In genomic region chr1:165667380-165667779, GRCm38 (mm10) we compare ENCODE assay signal across 14 mouse cellular contexts. TPM values are rescaled to one million over a fixed set of nuclear protein-coding genes. Genes with fewer than 3 reads are reported as not detected.
DNase-seq lines count a peak whose midpoint lies in the region; ATAC-seq and TF ChIP-seq lines count a peak whose summit lies in the region.
"Had no signal": no experiment of that assay in that cellular context is flagged by ENCODE, and none has a peak within 500 bp of the region (broad histone marks: within the 10 kb centered on the region; RNA-seq: fewer than 3 reads in every experiment).

No protein-coding gene starts in this region.

- TF ChIP-seq CTCF in spleen, adult 2 months (IDR thresholded peaks at IDR 0.05; ENCODE audit: extremely low read depth, insufficient read depth, insufficient read length, insufficient replicate concordance), result no peak
- no peak for TF ChIP-seq CTCF in hindbrain, postnatal 0 days (IDR thresholded peaks at IDR 0.05; ENCODE audit: low read depth)

- 0 out of 2 replicates have a peak overlapping the region, but pooled peaks have one; percentile 3 for H3K27ac ChIP-seq in spleen, adult 2 months (ENCODE audit: insufficient read depth, low read length)
- H3K27ac ChIP-seq in heart, embryonic 14.5 days (replicated peaks in 1 of 2; ENCODE audit: control insufficient read depth in 1 of 2, insufficient read depth in 1 of 2, low read depth in 2 of 2, low read length in 2 of 2), result peak overlapping the region; percentile 79 to 95
- H3K27ac ChIP-seq in forebrain, embryonic 16.5 days (ENCODE audit: low read length), result no peak overlapping the region
- no peak overlapping the region for H3K27ac ChIP-seq in hindbrain, postnatal 0 days
- H3K27ac ChIP-seq in forebrain, embryonic 14.5 days (ENCODE audit: low read depth, low read length), result no peak overlapping the region
- H3K27ac ChIP-seq: hindbrain, embryonic 12.5 days had no signal

- H3K9me3 ChIP-seq in heart, embryonic 14.5 days (ENCODE audit: control insufficient read depth, low read length), result no peaks in the 10 kb centered on the region
- no peaks in the 10 kb centered on the region for H3K9me3 ChIP-seq in forebrain, embryonic 16.5 days (ENCODE audit: control insufficient read depth, low read length)
- H3K9me3 ChIP-seq in hindbrain, postnatal 0 days (ENCODE audit: low read length), result no peaks in the 10 kb centered on the region
- H3K9me3 ChIP-seq in forebrain, embryonic 14.5 days (replicated peaks; ENCODE audit: control insufficient read depth, low read length), result no peaks in the 10 kb centered on the region
- H3K9me3 ChIP-seq: hindbrain, embryonic 12.5 days had no signal

- 86% methylated on average over 13 of the region's 13 CpGs for WGBS in spleen, adult 2 months
- WGBS in heart, embryonic 14.5 days, result 20% methylated on average over 13 of the region's 13 CpGs
- 65% methylated on average over 13 of the region's 13 CpGs for WGBS in forebrain, embryonic 16.5 days
- WGBS in hindbrain, postnatal 0 days, result 62% methylated on average over 13 of the region's 13 CpGs
- 67% methylated on average over 13 of the region's 13 CpGs for WGBS in forebrain, embryonic 14.5 days

- H3K27me3 ChIP-seq in spleen, adult 2 months (ENCODE audit: control insufficient read depth, insufficient read depth, low read length), result no peaks in the 10 kb centered on the region
- no peaks in the 10 kb centered on the region for H3K27me3 ChIP-seq in heart, embryonic 14.5 days (ENCODE audit: control insufficient read depth, insufficient read depth, low read length)
- H3K27me3 ChIP-seq in forebrain, embryonic 16.5 days (replicated peaks; ENCODE audit: control insufficient read depth, insufficient read depth, low read length), result no peaks in the 10 kb centered on the region
- H3K27me3 ChIP-seq in hindbrain, postnatal 0 days (ENCODE audit: insufficient read depth, low read length), result no peaks in the 10 kb centered on the region
- H3K27me3 ChIP-seq in forebrain, embryonic 14.5 days (replicated peaks; ENCODE audit: control insufficient read depth, insufficient read depth, low read length), result no peaks in the 10 kb centered on the region
- H3K27me3 ChIP-seq: CH12.LX; hindbrain, embryonic 12.5 days had no signal

- no peak overlapping the region for H3K4me3 ChIP-seq in spleen, adult 2 months (ENCODE audit: extremely low read depth, insufficient read depth, insufficient read length)
- H3K4me3 ChIP-seq in heart, embryonic 14.5 days (ENCODE audit: control insufficient read depth in 1 of 2, insufficient read depth in 1 of 2, low read depth in 1 of 2, low read length in 2 of 2), result no peak overlapping the region
- no peak overlapping the region for H3K4me3 ChIP-seq in forebrain, embryonic 16.5 days (replicated peaks; ENCODE audit: low read length)
- no peak overlapping the region for H3K4me3 ChIP-seq in hindbrain, postnatal 0 days (ENCODE audit: low read length)
- no peak overlapping the region for H3K4me3 ChIP-seq in forebrain, embryonic 14.5 days (ENCODE audit: low read depth, low read length)
- H3K4me3 ChIP-seq: erythroblast, embryonic 14.5 days; hindbrain, embryonic 12.5 days had no signal

- H3K4me2 ChIP-seq in heart, embryonic 14.5 days (ENCODE audit: low read length), result peak overlapping the region; percentile 55
- no peak overlapping the region for H3K4me2 ChIP-seq in forebrain, embryonic 16.5 days (ENCODE audit: low read length)
- no peak overlapping the region for H3K4me2 ChIP-seq in hindbrain, postnatal 0 days (ENCODE audit: low read depth, low read length)
- H3K4me2 ChIP-seq in forebrain, embryonic 14.5 days (ENCODE audit: low read length), result no peak overlapping the region
- H3K4me2 ChIP-seq: hindbrain, embryonic 12.5 days; midbrain, embryonic 11.5 days had no signal

- peak; percentile 56; the same call in 1 of the 2 replicates for ATAC-seq in frontal cortex, adult (ENCODE audit: low TSS enrichment)
- peak; percentile 57 for ATAC-seq in heart, embryonic 14.5 days (ENCODE audit: insufficient number of reproducible peaks, insufficient read depth, low FRiP score, low read depth)
- ATAC-seq in forebrain, embryonic 16.5 days, result no peak
- no peak for ATAC-seq in hindbrain, postnatal 0 days
- no peak for ATAC-seq in forebrain, embryonic 14.5 days

- no peak for DNase-seq in frontal cortex, adult 2 months (ENCODE audit: extremely low spot score in 1 of 2, low spot score in 1 of 2)
- no peak for DNase-seq in spleen, adult 2 months (ENCODE audit: low read depth in 1 of 2, low spot score in 2 of 2)
- no peak for DNase-seq in spleen, postnatal 10 days (ENCODE audit: low spot score in 2 of 2)
- no peak for DNase-seq in hindbrain, postnatal 0 days (ENCODE audit: low spot score)
- DNase-seq in forebrain, embryonic 14.5 days (ENCODE audit: low spot score), result no peak
- DNase-seq: cerebellum, adult 9-10 months; kidney, adult 9 months had no signal

- H3K36me3 ChIP-seq in spleen, adult 2 months (ENCODE audit: control insufficient read depth, insufficient read depth, low read length), result peaks cover 34% of the 10 kb centered on the region
- peaks cover 57% of the 10 kb centered on the region for H3K36me3 ChIP-seq in heart, embryonic 14.5 days (ENCODE audit: control insufficient read depth, insufficient read depth, low read length)
- H3K36me3 ChIP-seq in forebrain, embryonic 16.5 days (ENCODE audit: control insufficient read depth, insufficient read depth), result no peaks in the 10 kb centered on the region
- H3K36me3 ChIP-seq in hindbrain, postnatal 0 days (ENCODE audit: insufficient read depth, low read length), result no peaks in the 10 kb centered on the region
- H3K36me3 ChIP-seq in forebrain, embryonic 14.5 days (ENCODE audit: control insufficient read depth, insufficient read depth, low read length), result no peaks in the 10 kb centered on the region
- H3K36me3 ChIP-seq: hindbrain, embryonic 12.5 days had no signal

- peak overlapping the region; percentile 47 for H3K9ac ChIP-seq in heart, embryonic 14.5 days (ENCODE audit: low read length)
- no peak overlapping the region for H3K9ac ChIP-seq in forebrain, embryonic 16.5 days (replicated peaks; ENCODE audit: low read depth, low read length)
- no peak overlapping the region for H3K9ac ChIP-seq in hindbrain, postnatal 0 days (replicated peaks; ENCODE audit: low read length)
- no peak overlapping the region for H3K9ac ChIP-seq in forebrain, embryonic 14.5 days (ENCODE audit: low read length)
- H3K9ac ChIP-seq: hindbrain, embryonic 12.5 days had no signal

- no peak for TF ChIP-seq POLR2A in spleen, adult 2 months (IDR thresholded peaks at IDR 0.05; ENCODE audit: low read depth, low read length)

- H3K4me1 ChIP-seq in spleen, adult 2 months (ENCODE audit: control insufficient read depth, insufficient read depth, insufficient read length), result peaks cover 18% of the 10 kb centered on the region
- peaks cover 51 to 91% of the 10 kb centered on the region in 2 experiments for H3K4me1 ChIP-seq in heart, embryonic 14.5 days (ENCODE audit: control insufficient read depth in 2 of 2, insufficient read depth in 2 of 2, low read length in 2 of 2)
- H3K4me1 ChIP-seq in forebrain, embryonic 16.5 days (replicated peaks; ENCODE audit: control insufficient read depth, insufficient read depth, low read length), result no peaks in the 10 kb centered on the region
- no peaks in the 10 kb centered on the region for H3K4me1 ChIP-seq in hindbrain, postnatal 0 days (ENCODE audit: insufficient read depth, low read length)
- H3K4me1 ChIP-seq in forebrain, embryonic 14.5 days (ENCODE audit: control insufficient read depth, insufficient read depth, low read length), result peaks cover 7% of the 10 kb centered on the region; the same call in 1 of the 2 replicates

RNA-seq across cellular contexts. Expression of gene Mpzl1, which starts 33.0 kb away (rescaled TPM):
- polyA plus RNA-seq in frontal cortex, adult 2 months (2012; rRNA removed), result 41.2 and 41.7 TPM in 2 replicates
- polyA plus RNA-seq in spleen, adult 2 months (2012; rRNA removed), result 15.3 and 15.9 TPM in 2 replicates
- polyA plus RNA-seq in heart, embryonic 14.5 days (2014; fragmentation: Nextera tagmentation; extraction: Ambion mirVana), result 121 TPM in 2 replicates
- 138 and 145 TPM in 2 replicates for polyA plus RNA-seq in forebrain, embryonic 16.5 days (2015; fragmentation: Nextera tagmentation; extraction: Ambion mirVana)
- total RNA-seq in hindbrain, postnatal 0 days (2014; rRNA removed), result 30.2 and 42.8 TPM in 2 replicates
- polyA plus RNA-seq in hindbrain, postnatal 0 days (2015; fragmentation: Nextera tagmentation; extraction: Ambion mirVana), result 140 and 145 TPM in 2 replicates
- 159 and 160 TPM in 2 replicates for polyA plus RNA-seq in forebrain, embryonic 14.5 days (2014; fragmentation: Nextera tagmentation; extraction: Ambion mirVana)

RNA-seq across cellular contexts. Expression of gene Rcsd1, which starts 42.2 kb away (rescaled TPM):
- 6.2 and 6.8 TPM in 2 replicates for polyA plus RNA-seq in frontal cortex, adult 2 months (2012; rRNA removed)
- polyA plus RNA-seq in spleen, adult 2 months (2012; rRNA removed), result 68.3 and 73.9 TPM in 2 replicates
- 81.2 and 86.3 TPM in 2 replicates for polyA plus RNA-seq in heart, embryonic 14.5 days (2014; fragmentation: Nextera tagmentation; extraction: Ambion mirVana)
- 8.3 and 9.9 TPM in 2 replicates for polyA plus RNA-seq in forebrain, embryonic 16.5 days (2015; fragmentation: Nextera tagmentation; extraction: Ambion mirVana)
- total RNA-seq in hindbrain, postnatal 0 days (2014; rRNA removed), result 6.0 and 9.0 TPM in 2 replicates
- polyA plus RNA-seq in hindbrain, postnatal 0 days (2015; fragmentation: Nextera tagmentation; extraction: Ambion mirVana), result 8.5 and 9.2 TPM in 2 replicates
- 3.3 and 4.4 TPM in 2 replicates for polyA plus RNA-seq in forebrain, embryonic 14.5 days (2014; fragmentation: Nextera tagmentation; extraction: Ambion mirVana)

Comparison
In these comparisons a context has a peak if more than half of its experiments do, and no peak if none do; other contexts are left out.
1. ATAC-seq: peak in frontal cortex, adult (single experiment) and heart, embryonic 14.5 days (single experiment); none in forebrain, embryonic 16.5 days (single experiment), hindbrain, postnatal 0 days (single experiment) and forebrain, embryonic 14.5 days (single experiment).
2. H3K27ac ChIP-seq: peak in spleen, adult 2 months (single experiment) and heart, embryonic 14.5 days (2 of 2); none in forebrain, embryonic 16.5 days (single experiment), hindbrain, postnatal 0 days (single experiment) and forebrain, embryonic 14.5 days (single experiment).